Mouse (Mus musculus) ES-Bruce4 (cell line): ENCODE measurements around the gene Olfr1395.

Experiments used
- CTCF ChIP-seq: IDR thresholded peaks from one replicate; pipeline ENCODE4 v1.8.1; 2011; ENCODE audit warnings: low read depth, low read length
- POLR2A ChIP-seq: IDR thresholded peaks from one replicate; pipeline ENCODE4 v1.8.1; 2011; ENCODE audit warnings: low read length; ENCODE audit not compliant: insufficient read depth

DNA sequence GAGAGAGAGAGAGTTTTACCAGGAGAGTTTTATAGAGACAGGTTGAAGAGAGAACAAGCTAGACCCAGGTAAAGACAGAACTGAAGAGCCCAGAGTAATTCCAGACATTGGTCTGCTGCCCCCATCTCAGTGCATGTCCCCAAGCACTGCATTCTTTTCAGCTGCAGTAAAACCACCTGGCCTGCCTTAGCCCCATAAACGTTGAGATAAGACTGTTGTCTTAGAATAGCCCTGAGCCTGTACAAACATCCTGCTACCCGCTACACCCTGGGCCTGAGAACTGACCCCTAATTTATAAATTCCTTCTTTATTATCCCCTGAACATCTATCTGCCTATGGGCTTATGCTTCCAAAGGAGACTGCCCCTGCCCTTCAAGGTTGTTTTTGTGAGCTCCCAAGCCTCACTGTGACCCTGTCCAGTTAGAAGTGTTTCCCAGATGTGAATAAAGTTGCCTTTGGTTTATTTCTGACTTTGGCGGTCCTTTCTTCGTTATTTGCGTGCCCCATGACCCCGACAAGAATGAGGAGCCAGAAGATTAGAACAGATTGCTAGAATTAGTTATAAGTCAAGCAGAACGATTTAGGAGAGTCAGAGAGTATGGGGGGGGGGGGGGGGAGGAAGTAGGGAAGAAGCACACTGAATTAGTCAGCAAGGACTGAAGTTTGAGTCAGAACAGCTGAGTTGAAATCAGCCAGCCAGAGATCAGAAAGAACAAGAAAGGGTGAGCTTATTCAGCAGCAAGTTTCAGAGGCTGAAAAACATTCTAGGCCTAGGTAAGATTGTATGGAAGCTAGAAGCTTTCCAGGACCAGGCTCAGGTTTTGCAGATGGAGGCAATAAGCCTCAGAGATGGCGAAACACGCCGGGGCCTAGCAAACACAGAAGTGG, 34.2 kb upstream of the Olfr1395 start:
- TF ChIP-seq POLR2A (no peak), CTCF (no peak)
